Mouse (Mus musculus) small intestine, adult 2 months (tissue): ENCODE measurements around the gene Megf6.

Experiments
- CTCF ChIP-seq: fragments of 200-500 bp; IDR thresholded peaks from 2 replicates; pipeline ENCODE4 v1.5.1; 2012; ENCODE audit warnings: low read depth, mild to moderate bottlenecking, control low read depth, inconsistent platforms, low read length, moderate library complexity, mixed read lengths; ENCODE audit not compliant: insufficient replicate concordance, insufficient read length; ENCODE audit errors: extremely low read depth
- POLR2A ChIP-seq: fragments of 200-500 bp; IDR thresholded peaks from 2 replicates; pipeline ENCODE4 v1.6.1; 2012; ENCODE audit warnings: low read depth, mild to moderate bottlenecking, control low read depth, inconsistent platforms, low read length, moderate library complexity

GRCm38 (mm10) chr4:154171931-154172604 is 1.5 kb downstream of the Megf6 start:
- no peak for TF ChIP-seq CTCF
- TF ChIP-seq POLR2A: no peak
